Mouse (Mus musculus) heart, embryonic 12.5 days (tissue): ENCODE results near the gene Zfp560. TPM values are rescaled to one million over a fixed set of nuclear protein-coding genes. Genes with fewer than 3 reads are reported as not detected.
"Not testable (repeated sequence)": the region's sequence is repeated elsewhere in the genome, so short reads cannot be mapped to it uniquely, and the experiment has no call there.

Experiments
- ATAC-seq: fragments of 200-750 bp; cut with Nextera tagmentation; 2 replicates; pipeline ENCODE4 v1.8.0; 2017; ENCODE audit warnings: moderate TSS enrichment, moderate library complexity; ENCODE audit not compliant: insufficient number of reproducible peaks, low FRiP score
- H3K27ac ChIP-seq: fragments of 300-500 bp; sonication (generic); 2 replicates; pipeline ENCODE4 v1.5.1; 2016; ENCODE audit warnings: mild to moderate bottlenecking, moderate library complexity; ENCODE audit not compliant: poor library complexity, severe bottlenecking
- H3K27me3 ChIP-seq: fragments of 300-500 bp; sonication (generic); replicated peaks from 2 replicates; pipeline ENCODE4 v1.6.1; 2016; ENCODE audit warnings: mild to moderate bottlenecking, moderate library complexity
- H3K36me3 ChIP-seq: fragments of 300-500 bp; sonication (generic); 2 replicates; pipeline ENCODE4 v1.6.1; 2016; ENCODE audit warnings: mild to moderate bottlenecking, moderate library complexity
- H3K4me1 ChIP-seq: fragments of 300-500 bp; sonication (generic); replicated peaks from 2 replicates; pipeline ENCODE4 v1.6.1; 2016; ENCODE audit warnings: mild to moderate bottlenecking
- H3K4me2 ChIP-seq: fragments of 300-500 bp; sonication (generic); 2 replicates; pipeline ENCODE4 v1.6.1; 2016; ENCODE audit warnings: mild to moderate bottlenecking, moderate library complexity
- H3K4me3 ChIP-seq: fragments of 300-500 bp; sonication (generic); 2 replicates; pipeline ENCODE4 v1.5.1; 2016; ENCODE audit warnings: mild to moderate bottlenecking
- H3K9ac ChIP-seq: fragments of 300-500 bp; sonication (generic); 2 replicates; pipeline ENCODE4 v1.6.1; 2016; ENCODE audit warnings: mild to moderate bottlenecking, moderate library complexity
- H3K9me3 ChIP-seq: fragments of 300-500 bp; sonication (generic); replicated peaks from 2 replicates; pipeline ENCODE4 v1.6.1; 2016; ENCODE audit warnings: mild to moderate bottlenecking, moderate library complexity
- WGBS: fragments of 180-500 bp; shearing (Covaris S2); methylation state at CpG from one replicate; pipeline ENCODE4 v1.1.7; 2016; 5-methylcytosine and 5-hydroxymethylcytosine counted together
- polyA plus RNA-seq: library from polyadenylated mRNA; unstranded; fragments of >200 nt; fragmentation: Nextera tagmentation; extraction: Ambion mirVana; gene quantifications from 2 replicates; pipeline ENCODE4 v1.2.1, GENCODE M21; 2016

Gene Zfp560
- polyA plus RNA-seq, 1 experiment from 2014 or later = 31.7 TPM

GRCm38 (mm10) chr9:20295562-20295961 lies 89.4 kb downstream of the Zfp560 start:
- not testable (repeated sequence) for ATAC-seq, H3K27me3 ChIP-seq, H3K36me3 ChIP-seq, H3K27ac ChIP-seq, H3K9me3 ChIP-seq, H3K4me3 ChIP-seq, H3K9ac ChIP-seq, H3K4me1 ChIP-seq, H3K4me2 ChIP-seq
- 72% methylated on average over 5 of the region's 5 CpGs for WGBS

Other genes with a start within 250 kb of the Zfp560 start
- gene Olfr870, start 211.1 kb downstream of the Zfp560 start, polyA plus RNA-seq = not detected in 2 replicates
- gene Olfr871, start 173.0 kb downstream of the Zfp560 start, polyA plus RNA-seq = not detected in 2 replicates
- gene Olfr872, start 148.1 kb downstream of the Zfp560 start, polyA plus RNA-seq = not detected in 2 replicates
- gene Olfr39, start 102.8 kb downstream of the Zfp560 start, polyA plus RNA-seq = not detected in 2 replicates
- gene Olfr873, start 86.6 kb downstream of the Zfp560 start, polyA plus RNA-seq = not detected in 2 replicates
- gene Olfr18, start 49.1 kb downstream of the Zfp560 start, polyA plus RNA-seq = not detected in 2 replicates
- gene Zfp26, start 75.0 kb upstream of the Zfp560 start, polyA plus RNA-seq = 14.8 and 15.0 TPM in 2 replicates
- gene Zfp426, start 107.6 kb upstream of the Zfp560 start, polyA plus RNA-seq = 12.4 and 14.0 TPM in 2 replicates
- gene Zfp266, start 136.2 kb upstream of the Zfp560 start, polyA plus RNA-seq = 62.1 and 62.2 TPM in 2 replicates
- 10.1 and 10.7 TPM in 2 replicates for gene Zfp846, start 196.1 kb upstream of the Zfp560 start, polyA plus RNA-seq